Mouse (Mus musculus) midbrain, postnatal 0 days (tissue): ENCODE data around the gene Ppp1r16b. TPM values are rescaled to one million over a fixed set of nuclear protein-coding genes. Genes with fewer than 3 reads are reported as not detected.
A peak's percentile ranks its signal among the peaks of the same experiment; 100 is the strongest.

Source experiments
- ATAC-seq: fragments of 200-750 bp; cut with Nextera tagmentation; 2 replicates; pipeline ENCODE4 v1.8.0; 2017; ENCODE audit warnings: moderate number of reproducible peaks, mild to moderate bottlenecking, moderate TSS enrichment, moderate library complexity; ENCODE audit not compliant: low FRiP score
- DNase-seq: peaks from one replicate; pipeline ENCODE4 v3.0.0-alpha.2; 2015; ENCODE audit warnings: low spot score
- H3K27ac ChIP-seq: fragments of 300-500 bp; sonication (generic); 2 replicates; pipeline ENCODE4 v1.5.1; 2014; ENCODE audit warnings: low read depth, mild to moderate bottlenecking, low read length, mixed read lengths
- H3K27me3 ChIP-seq: fragments of 300-500 bp; sonication (generic); 2 replicates; pipeline ENCODE4 v1.6.1; 2014; ENCODE audit warnings: low read length, control low read depth, mixed read lengths; ENCODE audit not compliant: insufficient read depth
- H3K36me3 ChIP-seq: fragments of 300-500 bp; sonication (generic); 2 replicates; pipeline ENCODE4 v1.6.1; 2014; ENCODE audit warnings: low read length, control low read depth, mixed read lengths; ENCODE audit not compliant: insufficient read depth
- H3K4me1 ChIP-seq: fragments of 300-500 bp; sonication (generic); 2 replicates; pipeline ENCODE4 v1.6.1; 2014; ENCODE audit warnings: mild to moderate bottlenecking, control low read depth, antibody characterized with exemption, low read length, mixed read lengths; ENCODE audit not compliant: insufficient read depth
- H3K4me2 ChIP-seq: fragments of 300-500 bp; sonication (generic); 2 replicates; pipeline ENCODE4 v1.6.1; 2014; ENCODE audit warnings: low read depth, mild to moderate bottlenecking, low read length, mixed read lengths; ENCODE audit not compliant: poor library complexity, severe bottlenecking
- H3K4me3 ChIP-seq: fragments of 300-500 bp; sonication (generic); 2 replicates; pipeline ENCODE4 v1.5.1; 2014; ENCODE audit warnings: low read depth, mild to moderate bottlenecking, low read length, moderate library complexity
- H3K9ac ChIP-seq: fragments of 300-500 bp; sonication (generic); replicated peaks from 2 replicates; pipeline ENCODE4 v1.6.1; 2014; ENCODE audit warnings: mild to moderate bottlenecking, low read length, moderate library complexity, mixed read lengths; ENCODE audit not compliant: poor library complexity, severe bottlenecking
- H3K9me3 ChIP-seq: fragments of 300-500 bp; sonication (generic); 2 replicates; pipeline ENCODE4 v1.6.1; 2016; ENCODE audit warnings: low read length, control low read depth
- CTCF ChIP-seq: IDR thresholded peaks from 2 replicates; pipeline ENCODE4 v1.5.1; 2016; ENCODE audit warnings: antibody characterized with exemption, mild to moderate bottlenecking
- WGBS: fragments of 180-500 bp; shearing (Covaris S2); extraction: QIAGEN DNeasy Blood & Tissue Kit; methylation state at CpG from one replicate; pipeline ENCODE4 v1.1.7; 2014; 5-methylcytosine and 5-hydroxymethylcytosine counted together
- polyA plus RNA-seq: library from polyadenylated mRNA; unstranded; fragments of >200 nt; fragmentation: Nextera tagmentation; extraction: Ambion mirVana; gene quantifications from 2 replicates; pipeline ENCODE4 v1.2.1, GENCODE M21; 2015
- total RNA-seq: library from RNA; depleted of rRNA; stranded (reverse); fragments of >200 nt; gene quantifications from 2 replicates; pipeline ENCODE4 v1.2.3, GENCODE M21; 2014

Ppp1r16b gene
- total and polyA plus RNA-seq, 2 experiments from 2014 or later: 31.6 to 32.2 TPM

- peak; percentile 31 for TF ChIP-seq CTCF
- Histone ChIP-seq H3K4me3 (no peak overlapping the region), H3K9ac (no peak overlapping the region), H3K36me3 (no peaks in the 10 kb centered on the region; the same call in none of the 2 replicates), H3K4me2 (no peak overlapping the region), H3K9me3 (no peaks in the 10 kb centered on the region), H3K4me1 (no peaks in the 10 kb centered on the region), H3K27me3 (no peaks in the 10 kb centered on the region), H3K27ac (no peak overlapping the region)
- no peak for ATAC-seq
- 84% methylated on average over 3 of the region's 3 CpGs for WGBS
- no peak for DNase-seq
Observed at GRCm38 (mm10) chr2:158739113-158739512, 73.9 kb downstream of the Ppp1r16b start.

DNA sequence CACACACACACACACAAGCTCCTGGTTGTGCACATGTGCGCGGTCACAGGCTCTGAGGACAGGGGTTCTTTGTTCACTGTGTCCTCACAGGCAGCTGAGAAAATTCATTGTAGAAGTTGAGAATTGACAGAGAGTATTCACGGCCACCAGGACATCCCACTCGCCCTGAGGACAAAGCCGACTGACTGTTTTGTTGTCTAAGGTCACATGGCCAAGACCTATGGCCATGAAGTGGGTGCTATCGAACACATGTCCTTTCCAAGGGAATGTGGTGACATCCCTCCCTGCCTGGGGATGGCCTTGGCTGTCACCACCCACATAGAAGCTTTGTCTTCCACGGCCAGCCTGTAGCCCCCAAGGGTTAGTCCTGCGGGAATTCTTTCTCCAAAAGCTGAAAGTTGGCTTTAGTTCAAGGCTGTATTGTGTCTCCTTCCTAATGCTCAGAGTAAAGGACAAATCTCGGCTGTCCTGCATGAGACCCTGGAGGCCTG, 75.9 kb downstream of the Ppp1r16b start:
- no peaks in the 10 kb centered on the region for H3K9me3 ChIP-seq
- H3K4me2 ChIP-seq: no peak overlapping the region
- no peaks in the 10 kb centered on the region; the same call in 1 of the 2 replicates for H3K4me1 ChIP-seq
- H3K9ac ChIP-seq: no peak overlapping the region
- H3K27me3 ChIP-seq: no peaks in the 10 kb centered on the region
- no peaks in the 10 kb centered on the region; the same call in none of the 2 replicates for H3K36me3 ChIP-seq
- H3K27ac ChIP-seq: no peak overlapping the region
- H3K4me3 ChIP-seq: no peak overlapping the region
- DNase-seq (peak; percentile 30), ATAC-seq (no peak)
- TF ChIP-seq CTCF: no peak
- WGBS: 18% methylated on average over 9 of the region's 9 CpGs

DNA sequence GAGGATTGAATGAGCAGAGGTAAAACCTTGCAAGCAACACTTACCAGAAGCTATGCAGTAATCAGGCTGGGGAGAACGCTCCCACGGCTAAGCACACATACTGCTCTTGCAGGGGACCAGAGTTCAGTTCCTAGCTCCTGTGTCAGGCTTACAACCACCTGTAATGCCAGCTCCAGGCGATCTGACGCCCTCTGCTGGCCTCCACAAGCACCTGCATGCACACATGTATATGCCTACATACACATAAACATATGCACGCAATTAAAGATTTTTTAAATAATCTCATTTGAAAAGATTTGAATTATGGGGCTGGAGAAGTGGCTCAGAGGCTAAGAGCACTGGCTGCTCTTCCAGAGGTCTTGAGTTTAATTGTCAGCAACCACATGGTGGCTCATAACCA, 77.2 kb downstream of the Ppp1r16b start:
- Histone ChIP-seq H3K4me3 (no peak overlapping the region), H3K9me3 (no peaks in the 10 kb centered on the region), H3K9ac (no peak overlapping the region), H3K27ac (no peak overlapping the region), H3K4me1 (no peaks in the 10 kb centered on the region; the same call in 1 of the 2 replicates), H3K27me3 (no peaks in the 10 kb centered on the region), H3K4me2 (no peak overlapping the region), H3K36me3 (no peaks in the 10 kb centered on the region; the same call in none of the 2 replicates)
- DNase-seq (no peak), ATAC-seq (no peak)
- TF ChIP-seq CTCF: peak; percentile 37
- WGBS: 81% methylated on average over 5 of the region's 5 CpGs

GRCm38 (mm10) chr2:158743518-158744141, 78.4 kb downstream of the Ppp1r16b start:
- DNase-seq (no peak), ATAC-seq (no peak)
- Histone ChIP-seq H3K4me3 (no peak overlapping the region), H3K27me3 (no peaks in the 10 kb centered on the region), H3K4me1 (no peaks in the 10 kb centered on the region; the same call in 1 of the 2 replicates), H3K36me3 (no peaks in the 10 kb centered on the region; the same call in none of the 2 replicates), H3K27ac (no peak overlapping the region), H3K4me2 (no peak overlapping the region), H3K9me3 (no peaks in the 10 kb centered on the region), H3K9ac (no peak overlapping the region)
- no peak for TF ChIP-seq CTCF
- 91% methylated on average over 11 of the region's 11 CpGs for WGBS

DNA sequence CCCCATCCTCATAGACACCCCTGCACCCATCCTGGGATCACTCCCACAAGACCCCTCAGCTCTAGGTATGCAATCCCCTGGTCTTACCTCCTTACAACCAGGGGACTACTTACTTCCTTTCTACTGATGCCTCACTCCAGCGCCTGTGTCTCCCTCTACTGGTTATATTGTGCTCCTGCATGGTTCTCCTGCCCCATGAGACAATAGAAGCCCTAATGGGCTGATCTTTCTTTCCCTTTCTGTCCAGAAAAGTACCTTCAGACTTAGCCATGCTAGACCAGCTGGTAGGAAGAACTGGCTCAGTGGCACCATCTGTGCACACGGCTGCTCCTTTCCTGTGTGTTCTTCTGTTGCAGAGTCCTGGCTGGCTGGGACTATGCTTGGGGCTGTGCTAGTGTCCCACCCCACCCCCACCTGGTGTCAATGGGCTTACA, 79.9 kb downstream of the Ppp1r16b start:
- no peaks in the 10 kb centered on the region; the same call in 1 of the 2 replicates for H3K4me1 ChIP-seq
- H3K4me3 ChIP-seq: no peak overlapping the region
- H3K27ac ChIP-seq: no peak overlapping the region
- 23% methylated on average over 2 of the region's 2 CpGs for whole genome bisulfite sequencing
- DNase-seq: peak; percentile 79
- peaks cover 4% of the 10 kb centered on the region for H3K36me3 ChIP-seq
- no peak overlapping the region for H3K4me2 ChIP-seq
- no peaks in the 10 kb centered on the region for H3K9me3 ChIP-seq
- no peak for ATAC-seq
- no peaks in the 10 kb centered on the region for H3K27me3 ChIP-seq
- no peak overlapping the region for H3K9ac ChIP-seq
- peak; percentile 82 for TF ChIP-seq CTCF

DNA sequence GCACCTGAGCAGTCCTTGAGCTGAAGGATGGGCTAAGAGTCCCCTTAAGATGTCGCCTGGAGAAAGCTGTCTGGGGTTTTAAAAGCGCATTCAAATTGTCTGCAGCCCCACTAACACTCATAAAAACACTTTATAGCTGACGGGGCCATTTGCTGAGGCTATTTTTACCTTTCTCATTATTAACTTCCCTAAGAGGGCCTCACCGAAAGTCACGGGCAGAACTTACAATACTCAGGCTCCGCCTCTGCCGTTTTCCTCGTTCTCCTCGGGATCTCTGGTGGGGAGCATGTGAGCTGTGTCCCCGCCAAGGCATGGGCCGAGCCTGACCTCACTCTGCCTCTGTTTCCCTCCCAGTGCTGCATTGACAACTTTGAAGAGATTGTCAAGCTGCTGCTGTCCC, 81.0 kb downstream of the Ppp1r16b start:
- Histone ChIP-seq H3K4me1 (no peaks in the 10 kb centered on the region; the same call in 1 of the 2 replicates), H3K9me3 (no peaks in the 10 kb centered on the region), H3K27ac (no peak overlapping the region), H3K36me3 (peaks cover 6% of the 10 kb centered on the region), H3K9ac (no peak overlapping the region), H3K4me2 (no peak overlapping the region), H3K4me3 (no peak overlapping the region), H3K27me3 (no peaks in the 10 kb centered on the region)
- DNase-seq (no peak), ATAC-seq (no peak)
- TF ChIP-seq CTCF: no peak
- WGBS: 74% methylated on average over 11 of the region's 11 CpGs
